Mouse (Mus musculus) MEL (cell line): Measurements from ENCODE around the gene Ferd3l.

Experiments
- CHD2 ChIP-seq: IDR thresholded peaks from 2 replicates; pipeline ENCODE4 v1.6.1; 2011; ENCODE audit warnings: low read length, improper control_type of control experiment
- CTCF ChIP-seq, 3 experiments: IDR thresholded peaks in 2 of 3; conservative IDR thresholded peaks in 1 of 3; 2 replicates each; pipeline ENCODE4 v1.5.1; 2011 to 2012; ENCODE audit warnings: low read length in 3 of 3, low read depth in 2 of 3, mild to moderate bottlenecking in 2 of 3, improper control_type of control experiment in 1 of 3, inconsistent platforms in 1 of 3, mixed read lengths in 1 of 3, moderate library complexity in 1 of 3; ENCODE audit not compliant: control insufficient read depth in 1 of 3, insufficient read depth in 1 of 3, poor library complexity in 1 of 3, severe bottlenecking in 1 of 3
- GABPA ChIP-seq: IDR thresholded peaks from 2 replicates; pipeline ENCODE4 v1.6.1; 2012; ENCODE audit warnings: low read depth, mild to moderate bottlenecking, inconsistent platforms, low read length, improper control_type of control experiment, moderate library complexity
- MAZ ChIP-seq: IDR thresholded peaks from 2 replicates; pipeline ENCODE4 v1.6.1; 2012; ENCODE audit warnings: low read depth, mild to moderate bottlenecking, inconsistent platforms, low read length, improper control_type of control experiment
- POLR2A ChIP-seq, 2 experiments: IDR thresholded peaks; 2 replicates each; pipeline ENCODE4 v1.6.1; 2011 to 2012; ENCODE audit warnings: low read length in 2 of 2, mild to moderate bottlenecking in 2 of 2, control low read depth in 1 of 2, improper control_type of control experiment in 1 of 2, low read depth in 1 of 2, moderate library complexity in 1 of 2; ENCODE audit not compliant: control insufficient read depth in 1 of 2, insufficient read depth in 1 of 2, poor library complexity in 1 of 2
- POLR2AphosphoS2 ChIP-seq: IDR thresholded peaks from 2 replicates; pipeline ENCODE4 v1.6.1; 2011; ENCODE audit warnings: low read length, improper control_type of control experiment
- ZNF384 ChIP-seq: IDR thresholded peaks from 2 replicates; pipeline ENCODE4 v1.6.1; 2012; ENCODE audit warnings: low read depth, mild to moderate bottlenecking, inconsistent platforms, low read length, improper control_type of control experiment

GRCm38 (mm10) chr12:33894621-33895020 lies 33.6 kb upstream of the Ferd3l start:
- TF ChIP-seq CTCF (IDR thresholded peaks at IDR 0.05 in 2 of 3, conservative IDR thresholded peaks at IDR 0.05 in 1 of 3; ENCODE audit: control insufficient read depth in 1 of 3, insufficient read depth in 1 of 3, low read depth in 2 of 3, low read length in 3 of 3, poor library complexity in 1 of 3, severe bottlenecking in 1 of 3), result no peak
- no peak for TF ChIP-seq GABPA
- TF ChIP-seq MAZ, result no peak
- TF ChIP-seq POLR2AphosphoS2, result no peak
- no peak for TF ChIP-seq POLR2A (IDR thresholded peaks at IDR 0.05; ENCODE audit: control insufficient read depth in 1 of 2, insufficient read depth in 1 of 2, low read depth in 1 of 2, low read length in 2 of 2, poor library complexity in 1 of 2)
- no peak for TF ChIP-seq CHD2
- no peak for TF ChIP-seq ZNF384
